Mouse (Mus musculus): ENCODE data around the gene Rapgef2.
"Not testable (repeated sequence)": the region's sequence is repeated elsewhere in the genome, so short reads cannot be mapped to it uniquely, and the experiment has no call there.

The Rapgef2 gene

DNA sequence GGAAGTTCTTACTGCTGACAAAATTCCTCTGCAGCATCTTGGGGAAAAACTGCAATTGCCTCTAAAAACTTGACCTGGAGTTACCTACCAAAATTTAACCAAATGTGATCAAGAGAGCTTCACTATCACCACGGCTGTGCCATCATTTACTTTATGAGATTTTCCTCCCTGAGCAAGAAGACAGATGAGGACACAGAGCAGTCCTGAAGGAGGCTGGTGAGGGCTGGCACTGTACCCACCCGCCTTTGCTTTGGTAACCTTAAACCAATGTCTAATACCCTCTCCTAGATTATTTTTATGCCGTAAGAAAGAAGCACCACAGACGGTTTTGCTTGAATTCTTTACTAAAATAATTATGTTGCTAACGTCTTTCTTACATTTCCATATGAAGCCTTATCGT lies 112.1 kb downstream of the Rapgef2 start:
- in situ Hi-C loops (cut with MboI, MseI): no loop called here

DNA sequence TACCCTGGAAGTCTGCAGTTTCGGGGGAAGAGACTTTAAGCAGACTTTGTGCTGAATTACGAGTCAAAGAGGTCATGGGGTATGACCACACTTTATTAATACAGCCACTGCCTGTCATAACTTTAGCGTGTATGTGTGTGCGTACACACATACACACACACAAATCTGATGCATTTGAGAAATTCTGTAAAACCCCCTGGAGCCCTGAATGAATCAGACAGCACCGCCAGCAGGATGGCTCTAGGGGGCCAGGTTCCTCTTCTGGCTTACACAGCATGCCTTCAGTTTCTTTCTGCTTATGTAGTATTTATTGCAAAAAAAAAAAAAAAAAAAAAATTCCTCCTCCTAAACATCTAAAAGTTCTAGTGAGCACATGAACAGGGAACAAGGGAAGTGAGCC lies 113.0 kb downstream of the Rapgef2 start:
- in situ Hi-C loops (cut with MboI, MseI): no loop called here

DNA sequence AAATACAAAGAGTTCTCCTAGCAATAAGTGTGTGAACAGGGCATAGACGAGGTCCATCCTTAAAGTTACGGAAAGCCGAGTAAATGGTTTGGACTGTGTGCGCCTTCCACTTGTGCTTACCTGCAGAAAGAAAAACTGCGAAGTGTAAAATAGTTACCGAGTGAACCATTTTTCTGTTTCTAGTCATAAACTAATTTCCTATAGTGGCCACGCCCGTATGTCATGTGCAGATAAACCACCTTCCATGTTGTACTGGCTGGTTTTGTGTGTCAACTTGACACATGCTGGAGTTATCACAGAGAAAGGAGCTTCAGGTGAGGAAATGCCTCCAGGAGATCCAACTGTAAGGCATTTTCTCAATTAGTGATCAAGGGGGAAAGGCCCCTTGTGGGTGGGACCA lies 115.2 kb downstream of the Rapgef2 start:
- in situ Hi-C loops (cut with MboI, MseI): not testable (repeated sequence)

DNA sequence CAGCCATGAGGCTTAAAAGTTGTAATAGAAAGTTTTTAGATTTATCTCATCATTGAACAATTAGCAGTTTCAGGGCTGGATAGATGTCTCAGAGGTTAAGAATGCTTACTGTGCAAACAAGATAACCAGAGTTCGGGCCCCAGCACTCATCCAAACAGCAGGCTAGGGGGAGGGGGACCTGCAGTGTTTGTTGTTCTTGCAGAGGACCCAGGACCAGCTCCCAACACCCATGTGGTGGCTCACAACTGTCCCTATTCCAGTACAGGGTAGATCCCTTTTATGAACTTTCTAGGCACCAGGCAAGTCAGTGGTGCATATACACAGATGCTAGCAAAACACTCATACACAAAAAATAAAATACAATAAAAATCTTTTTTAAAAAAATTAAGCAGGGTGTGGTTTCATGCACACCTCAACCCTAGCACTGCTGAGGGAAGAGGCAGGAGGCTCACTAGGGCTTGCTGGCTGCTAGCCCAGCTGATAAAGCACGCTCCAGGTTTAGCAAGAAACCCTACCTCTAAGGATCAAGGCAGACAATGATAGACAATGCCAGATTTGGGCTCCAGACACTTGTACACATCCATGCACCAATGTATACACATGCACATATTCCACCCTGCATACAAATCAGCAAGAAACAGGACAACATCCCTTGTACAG lies 118.0 kb downstream of the Rapgef2 start:
- in situ Hi-C loops (cut with MboI, MseI): no loop called here

DNA sequence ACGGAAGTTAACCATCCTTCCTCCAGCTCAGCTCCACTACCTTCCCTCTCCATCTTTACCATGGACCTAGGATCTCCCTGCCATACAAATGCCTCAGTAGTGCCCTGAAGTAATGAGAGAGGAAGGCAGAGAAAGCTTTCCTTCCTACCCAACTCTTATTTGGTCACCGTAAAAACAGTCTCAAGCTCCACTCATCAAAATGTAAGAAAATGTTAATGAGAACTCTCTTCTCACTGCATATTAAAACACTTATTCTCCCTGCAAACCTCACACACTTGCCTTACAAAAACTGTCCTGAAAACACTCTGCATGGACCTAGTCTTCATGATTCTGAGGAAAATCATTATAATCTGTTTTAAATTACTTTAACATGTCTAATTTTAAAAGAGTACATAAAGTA lies 118.7 kb downstream of the Rapgef2 start:
- in situ Hi-C loops (cut with MboI, MseI): no loop called here

DNA sequence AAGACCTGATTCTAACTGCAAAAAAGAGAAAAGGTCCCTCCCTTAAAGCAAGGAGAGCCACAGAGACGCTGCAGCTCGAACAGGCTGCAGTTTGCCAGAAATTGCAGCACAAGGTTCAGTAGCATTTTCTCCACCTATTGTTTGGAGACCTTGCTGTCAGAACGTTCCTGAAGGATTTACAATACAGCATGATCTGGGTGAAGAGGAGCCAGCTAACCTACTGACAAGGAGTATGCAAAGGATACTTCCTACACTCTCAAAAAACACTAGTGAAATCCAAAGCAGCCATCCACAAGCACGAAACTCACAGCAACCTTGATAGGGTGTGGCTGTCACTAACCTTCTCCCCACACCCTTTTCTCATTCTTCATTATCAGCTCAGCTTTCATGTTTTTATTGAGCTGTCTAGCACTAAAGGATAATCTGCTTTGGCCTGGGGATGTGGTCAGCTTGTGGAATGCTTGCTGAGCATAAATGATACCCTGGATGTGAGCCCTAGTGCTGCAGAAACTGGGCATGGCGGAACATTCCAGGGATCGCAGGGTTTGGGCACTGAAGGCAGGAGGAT lies 124.4 kb downstream of the Rapgef2 start:
- in situ Hi-C loops (cut with MboI, MseI): no loop called here

DNA sequence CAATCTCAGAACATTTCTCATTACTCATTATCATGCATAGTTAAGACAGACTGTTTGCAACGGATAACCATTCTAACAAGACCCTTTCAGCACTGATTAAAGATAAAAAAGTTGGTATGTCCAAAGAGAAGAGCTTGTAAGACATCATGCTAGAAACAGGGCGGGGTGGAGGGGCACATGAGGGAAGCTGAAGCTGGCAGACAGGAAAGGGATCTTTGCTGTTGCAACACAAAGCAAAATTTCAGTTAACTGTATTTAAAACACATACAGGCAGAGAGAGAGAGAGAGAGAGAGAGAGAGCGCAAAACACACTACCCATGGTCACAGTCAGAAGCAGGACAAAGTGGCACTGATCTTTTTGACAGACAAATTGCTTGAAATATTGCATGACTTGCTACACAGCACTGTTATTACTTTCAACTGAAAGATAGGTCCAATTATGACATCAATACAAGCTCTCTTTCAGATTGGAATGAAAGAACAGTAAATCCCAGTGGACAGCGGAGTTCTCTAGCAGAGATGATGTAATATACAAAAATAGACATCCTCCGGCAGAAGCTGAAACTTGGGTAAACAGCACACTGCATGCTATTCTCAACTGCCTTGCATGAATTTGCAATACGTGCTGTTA lies 125.1 kb downstream of the Rapgef2 start:
- in situ Hi-C loops (cut with MboI, MseI): no loop called here

DNA sequence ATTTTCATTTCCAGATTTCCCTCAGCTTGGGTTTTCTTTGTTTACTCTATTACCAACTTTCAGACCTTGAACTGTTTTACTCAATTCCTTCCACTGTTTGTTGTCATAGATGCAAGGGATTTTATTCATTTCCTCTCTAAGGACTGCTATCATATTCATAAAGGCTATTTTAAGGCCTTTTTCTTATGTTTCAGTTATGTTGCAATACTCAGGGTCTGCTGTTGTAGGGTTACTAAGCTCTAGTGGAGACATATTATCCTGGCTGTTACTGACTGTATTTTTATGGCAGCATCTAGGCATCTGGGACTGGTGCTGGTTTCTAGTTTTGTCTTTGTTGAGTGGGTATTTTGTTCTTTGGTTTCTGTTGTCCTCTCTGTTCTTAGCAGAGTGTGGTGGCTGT lies 128.1 kb downstream of the Rapgef2 start:
- in situ Hi-C loops (cut with MboI, MseI): no loop called here

DNA sequence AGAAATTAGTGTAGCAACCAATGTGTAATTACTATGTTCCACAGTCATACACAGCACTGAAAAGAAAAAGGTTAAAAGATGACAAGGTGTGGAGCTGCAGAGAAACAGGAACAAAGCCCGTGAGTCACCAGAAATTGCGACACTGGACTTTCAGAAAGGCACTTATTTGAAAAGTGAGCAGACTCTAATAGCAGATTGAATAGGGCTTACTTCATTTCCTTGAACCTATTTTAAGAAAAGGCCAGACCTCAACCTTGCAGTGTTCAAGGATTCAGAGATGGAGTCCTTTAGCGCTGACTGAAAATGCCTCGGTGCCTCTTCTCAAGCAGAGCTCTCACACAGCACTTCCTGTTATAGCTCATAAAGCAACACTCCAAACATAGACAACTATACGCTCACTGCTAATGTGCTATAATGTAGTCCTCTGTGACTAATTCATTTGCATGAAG lies 133.3 kb downstream of the Rapgef2 start:
- in situ Hi-C loops (cut with MboI, MseI): no loop called here

DNA sequence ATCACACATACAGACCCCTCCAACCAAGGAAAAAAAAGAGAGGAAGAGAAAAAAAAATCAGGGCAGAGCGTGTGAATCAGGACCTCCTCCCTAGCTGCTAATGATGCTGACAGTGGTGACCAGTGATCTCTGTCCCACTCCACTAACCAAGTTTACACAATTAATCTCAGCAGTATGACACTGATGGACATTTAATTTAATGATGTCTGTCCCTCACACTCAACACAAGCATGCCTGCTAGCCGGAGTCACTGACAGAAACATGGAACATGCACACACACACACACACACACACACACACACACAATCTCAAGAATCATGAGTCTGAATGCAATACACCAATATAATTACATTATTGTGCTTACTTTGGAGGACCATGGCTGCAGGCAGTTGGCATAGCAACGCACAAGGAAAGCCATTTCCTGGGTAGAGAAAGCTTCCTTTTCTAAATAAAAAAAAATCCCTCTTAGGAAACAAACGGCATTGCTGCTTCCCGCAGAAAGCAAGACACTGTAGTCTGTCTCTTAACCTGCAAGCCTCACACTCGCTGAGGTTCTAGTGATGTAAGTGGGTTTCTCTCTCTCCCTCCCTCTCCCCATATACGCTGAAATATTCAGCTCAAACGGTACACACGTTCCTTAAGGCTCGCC lies 140.8 kb downstream of the Rapgef2 start:
- in situ Hi-C loops (cut with MboI, MseI): no loop called here

DNA sequence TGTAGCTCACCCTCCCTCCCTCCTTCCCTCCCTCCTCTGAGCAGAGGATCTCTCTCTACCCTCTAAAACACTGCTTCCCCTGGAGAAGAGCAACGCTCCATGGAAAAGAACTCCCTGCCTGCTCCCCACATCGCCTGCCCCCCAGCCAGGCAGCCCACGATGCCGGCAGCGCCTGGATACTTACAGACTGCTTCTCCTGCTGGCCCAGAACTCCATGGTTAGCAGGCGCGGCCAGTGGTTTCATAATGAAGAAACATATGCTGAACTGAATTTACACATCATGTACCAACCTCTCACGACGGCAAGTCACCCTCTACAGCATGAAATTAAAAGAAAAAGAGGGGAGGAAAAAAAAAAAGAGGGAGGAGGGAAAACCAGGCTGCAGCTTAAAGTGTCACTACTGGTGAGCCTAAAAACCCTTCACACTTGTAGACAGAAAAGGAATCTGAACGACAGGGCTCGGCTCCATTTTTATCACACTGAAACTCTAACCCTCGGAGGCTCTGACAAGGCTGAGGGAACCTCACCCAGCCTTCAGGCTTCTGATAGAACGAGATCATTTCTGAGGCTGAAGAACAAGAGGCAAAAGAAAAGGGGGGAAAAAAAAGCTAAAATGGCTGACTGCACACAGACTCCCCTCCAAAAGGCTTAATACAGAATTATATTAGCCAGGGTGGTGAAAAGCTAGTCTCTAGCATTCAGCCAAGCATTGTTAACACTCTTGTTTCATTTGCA lies 141.5 kb downstream of the Rapgef2 start:
- in situ Hi-C loops (cut with MboI, MseI): no loop called here

DNA sequence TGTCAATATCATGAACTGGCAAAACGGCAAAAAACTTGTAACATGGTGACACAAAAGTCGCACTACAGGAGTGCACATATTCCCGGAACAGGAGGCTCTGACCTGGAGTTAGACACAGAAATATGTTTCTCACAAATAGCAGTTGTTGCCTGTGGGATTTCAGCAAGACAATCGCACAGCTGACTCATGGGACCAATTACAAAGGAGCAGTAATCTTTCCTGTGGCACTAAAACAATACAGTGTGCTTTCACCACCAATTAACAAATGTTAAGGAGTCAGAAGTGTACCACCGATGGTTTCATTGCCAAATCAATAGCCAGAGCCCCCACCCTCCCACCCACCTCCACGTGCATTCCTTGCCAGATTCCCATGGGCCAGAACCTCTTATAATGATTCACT lies 142.2 kb downstream of the Rapgef2 start:
- in situ Hi-C loops (cut with MboI, MseI): no loop called here

DNA sequence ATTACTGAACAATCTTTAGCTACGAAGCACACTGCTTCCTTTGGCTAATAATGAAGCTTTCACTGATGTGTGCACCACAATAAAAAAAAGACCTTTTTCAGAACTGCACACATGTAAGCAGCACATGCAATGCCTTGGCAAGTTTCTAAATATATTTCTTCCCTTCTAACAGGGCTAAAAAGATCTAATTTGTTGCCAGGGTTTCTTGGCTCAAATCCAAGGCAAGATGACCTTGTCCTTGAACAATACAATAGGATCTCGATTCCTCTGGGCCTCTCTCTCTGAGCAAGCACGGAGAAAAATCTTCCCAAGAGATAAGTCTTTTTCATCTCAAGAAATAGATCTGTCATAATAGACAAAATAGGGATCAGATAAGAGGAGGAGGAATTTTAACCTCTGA lies 147.1 kb downstream of the Rapgef2 start:
- in situ Hi-C loops (cut with MboI, MseI): no loop called here

DNA sequence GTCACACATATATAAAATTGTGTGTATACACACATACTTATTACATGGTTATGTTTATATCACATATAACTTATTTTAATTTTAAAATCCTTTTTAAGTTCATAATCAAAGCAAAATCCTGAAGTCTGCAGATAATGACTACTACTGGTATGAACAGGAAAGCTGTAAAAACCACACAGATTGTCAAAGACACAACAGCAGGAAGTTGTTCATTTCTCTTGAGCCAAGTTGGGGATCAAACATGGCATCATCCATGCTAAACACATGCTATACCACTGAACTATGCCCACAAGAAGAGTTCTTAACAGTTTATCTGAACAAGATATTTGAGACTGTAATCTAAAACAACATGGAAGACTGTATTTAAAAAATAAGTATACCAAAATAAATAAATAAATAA lies 147.7 kb downstream of the Rapgef2 start:
- in situ Hi-C loops (cut with MboI, MseI): no loop called here

DNA sequence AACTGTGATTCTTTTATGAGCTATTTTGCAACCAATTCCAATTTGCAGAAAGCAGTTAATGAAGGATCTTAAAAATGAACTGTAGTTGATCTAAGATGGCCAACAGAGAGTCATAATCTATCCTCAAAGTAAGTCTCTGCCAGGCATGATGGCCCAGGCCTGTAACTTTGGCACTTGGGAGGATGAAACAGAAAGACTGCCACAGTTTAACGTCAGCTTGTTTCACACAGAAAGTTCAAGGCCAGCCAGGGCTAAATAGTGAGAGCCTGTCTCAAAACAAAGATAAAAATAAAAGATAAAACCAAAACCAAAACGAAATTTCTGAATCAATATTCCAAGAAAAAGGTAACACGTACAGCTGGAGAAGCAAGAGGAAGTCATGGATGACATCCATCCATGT lies 155.3 kb downstream of the Rapgef2 start:
- in situ Hi-C loops (cut with MboI, MseI): no loop called here

DNA sequence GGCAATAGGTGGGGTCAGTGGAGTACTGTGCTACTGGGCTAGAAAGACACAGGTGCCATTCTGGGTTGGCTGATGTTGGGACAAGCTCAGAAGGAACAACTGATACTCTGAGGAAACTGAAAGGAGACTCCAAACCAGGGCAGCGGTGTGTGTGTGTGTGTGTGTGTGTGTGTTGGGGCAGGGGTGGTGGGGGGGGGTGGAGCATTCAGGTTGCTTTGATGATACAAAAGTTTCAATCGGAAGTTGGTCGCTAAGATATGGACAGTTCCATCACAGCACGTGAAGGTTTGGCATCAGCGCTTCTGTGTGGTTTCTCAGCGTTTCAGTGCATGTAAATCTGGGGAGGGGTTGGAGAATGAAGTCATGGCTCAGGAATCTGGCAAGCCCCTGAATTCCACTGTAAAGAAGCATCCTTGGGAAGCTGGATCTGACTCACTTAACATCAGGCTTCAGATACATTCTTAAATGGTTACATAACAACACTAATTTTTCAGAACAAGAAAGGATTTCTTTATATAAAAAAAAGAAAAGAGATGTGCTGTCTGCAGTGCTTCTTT lies 157.2 kb downstream of the Rapgef2 start:
- in situ Hi-C loops (cut with MboI, MseI): no loop called here

DNA sequence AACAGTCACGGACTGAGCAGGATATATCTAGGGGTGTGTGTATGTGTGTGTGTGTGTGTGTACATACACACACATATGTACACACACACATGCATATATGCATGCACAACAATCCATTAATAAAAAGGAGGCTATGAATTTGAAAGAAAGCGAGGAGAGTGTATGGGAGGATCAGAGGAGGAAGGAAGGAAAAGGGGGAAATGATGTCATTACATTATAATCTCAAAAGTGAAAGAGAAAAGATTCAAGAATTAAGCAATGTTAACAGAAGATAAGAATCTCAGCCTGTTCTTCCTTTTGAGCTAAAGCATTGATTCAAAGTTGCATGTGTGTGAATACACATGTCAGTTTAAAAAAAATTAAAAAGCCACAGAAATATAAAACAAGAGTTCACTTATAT lies 158.5 kb downstream of the Rapgef2 start:
- in situ Hi-C loops (cut with MboI, MseI): no loop called here

DNA sequence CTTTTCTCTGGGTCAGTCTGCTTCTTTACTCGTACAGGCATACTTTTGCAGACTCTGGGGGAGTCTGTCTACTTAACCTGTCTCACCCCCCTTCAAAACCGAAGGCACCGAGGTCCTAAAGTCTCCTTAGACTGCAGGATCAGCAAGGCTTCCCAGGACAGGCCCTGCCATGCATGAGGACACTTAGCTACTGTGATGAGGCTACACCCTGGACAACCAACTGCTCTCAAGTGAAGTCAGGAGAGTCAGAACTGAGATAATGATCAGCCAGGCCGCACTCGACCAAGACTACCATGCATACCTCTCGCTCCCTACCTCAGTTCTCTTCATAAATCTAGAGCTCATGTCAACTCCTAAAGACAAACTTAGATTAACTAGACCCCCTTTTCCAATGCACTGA lies 159.5 kb downstream of the Rapgef2 start:
- in situ Hi-C loops (cut with MboI, MseI): no loop called here

DNA sequence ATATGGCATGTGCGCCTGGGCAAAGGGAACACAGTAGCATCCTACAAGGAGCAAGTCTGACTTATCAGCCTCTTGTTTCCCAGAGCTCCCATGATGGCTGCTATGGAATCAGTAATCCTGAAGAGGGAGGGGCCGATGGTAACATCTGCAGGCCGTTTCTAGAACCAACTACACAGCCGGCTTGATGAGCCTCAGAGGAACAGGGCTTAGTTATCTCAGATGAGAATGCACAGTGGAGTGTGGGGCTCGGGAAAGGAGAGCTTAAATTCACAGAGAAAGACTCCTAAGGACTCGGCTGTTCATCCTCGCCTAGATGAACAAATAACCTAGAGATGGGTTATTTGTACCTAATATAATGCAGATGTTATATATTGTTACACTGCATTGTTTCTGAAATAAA lies 164.9 kb downstream of the Rapgef2 start:
- in situ Hi-C loops (cut with MboI, MseI): no loop called here

DNA sequence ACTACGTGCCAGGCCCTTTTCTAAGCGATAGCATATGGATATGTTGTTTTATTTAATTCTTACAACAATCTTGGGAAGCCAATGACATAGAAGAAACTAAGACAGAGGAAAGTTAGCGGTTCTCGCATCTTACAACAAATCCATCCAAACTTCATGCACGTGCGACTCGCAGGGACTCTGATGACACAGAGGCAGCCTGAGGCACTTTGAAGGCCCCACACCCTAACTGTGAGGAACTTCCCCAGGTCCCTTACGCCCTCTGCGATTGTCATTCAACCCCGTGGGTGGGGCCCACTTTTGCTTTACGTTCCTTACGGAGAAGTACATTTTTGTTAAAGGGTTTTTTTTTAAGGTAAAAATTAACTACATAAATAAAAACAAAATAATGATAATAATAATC lies 166.3 kb downstream of the Rapgef2 start:
- in situ Hi-C loops (cut with MboI, MseI): no loop called here

DNA sequence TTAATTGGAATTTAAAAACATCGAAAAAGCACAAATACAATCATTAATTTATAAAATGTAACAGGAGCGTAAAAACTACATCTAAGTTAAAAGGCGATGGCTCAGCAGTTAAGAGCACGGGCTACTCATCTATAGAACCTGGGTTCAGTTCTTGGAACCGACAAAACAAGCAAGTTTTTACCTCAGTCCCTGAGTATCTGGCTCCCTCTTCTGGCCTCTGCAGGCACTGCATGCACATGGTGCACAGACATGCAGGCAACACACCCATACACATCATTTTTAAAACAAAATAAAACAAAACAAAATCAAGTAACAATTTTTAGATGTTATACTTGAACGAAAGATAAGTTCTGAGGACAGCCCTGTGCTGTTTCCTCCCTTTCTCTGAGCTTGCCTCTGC lies 176.2 kb downstream of the Rapgef2 start:
- in situ Hi-C loops (cut with MboI, MseI): no loop called here

DNA sequence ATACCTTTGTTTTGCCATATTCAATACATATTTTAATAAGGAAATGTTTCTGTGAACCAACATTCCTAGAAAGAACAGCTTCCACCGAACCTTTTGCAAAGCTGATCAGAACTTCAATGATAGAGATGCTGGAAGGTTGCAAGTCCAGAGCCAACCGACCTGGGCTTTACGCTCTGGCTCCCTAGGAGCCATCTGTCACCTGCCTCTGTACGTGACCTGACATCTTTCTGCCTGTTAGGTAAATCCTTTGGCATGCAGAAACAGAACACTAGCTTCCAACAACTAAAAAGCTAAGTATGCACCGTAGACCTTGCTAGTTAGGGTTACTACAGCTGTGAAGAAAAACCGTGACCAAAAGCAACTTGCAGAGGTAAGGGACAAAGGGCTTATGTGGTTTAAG lies 178.1 kb downstream of the Rapgef2 start:
- in situ Hi-C loops (cut with MboI, MseI): loop anchor here (5.0 kb wide), 2 partner anchors 89 to 151 kb away; no protein-coding TSS in a partner anchor
